Mouse (Mus musculus) kidney, adult 2 months (tissue): ENCODE data around the gene Rpl3l.

Experiments used
- CTCF ChIP-seq: fragments of 200-500 bp; conservative IDR thresholded peaks from 2 replicates; pipeline ENCODE4 v1.5.1; 2011; ENCODE audit warnings: low read depth, mild to moderate bottlenecking, control low read depth, low read length, moderate library complexity, mixed read lengths; ENCODE audit not compliant: insufficient read depth, insufficient read length
- POLR2A ChIP-seq: fragments of 200-500 bp; IDR thresholded peaks from one replicate; pipeline ENCODE4 v1.6.1; 2011; ENCODE audit warnings: low read depth, low read length, control low read depth

- TF ChIP-seq CTCF (no peak), POLR2A (no peak)
These were observed 32.2 kb upstream of the Rpl3l start for GRCm38 (mm10) chr17:24695326-24696010.
